Mouse (Mus musculus): ENCODE data around the gene Galnt15.

Galnt15 gene

DNA sequence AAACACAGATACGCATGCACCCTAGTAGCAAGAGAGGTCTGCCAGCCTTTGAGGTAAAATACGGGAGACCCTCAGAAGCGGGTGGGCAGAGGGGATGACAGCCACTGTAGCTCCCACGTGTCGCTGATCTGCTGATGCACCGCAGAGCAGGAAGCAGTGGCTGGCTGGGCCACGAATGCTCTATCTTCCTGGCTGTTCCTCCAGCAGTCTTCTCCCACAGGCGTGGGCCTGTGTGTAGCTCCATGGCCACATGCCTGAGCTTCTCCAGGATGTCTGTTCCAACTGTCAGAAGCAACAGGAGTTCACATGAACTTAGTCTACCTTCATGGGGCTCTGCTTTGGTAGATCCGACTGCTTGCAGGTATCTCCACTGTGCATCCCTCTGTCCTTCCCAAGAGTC is 6.8 kb upstream of the Galnt15 start:
- TF ChIP-seq GATA4 (IDR thresholded peaks at IDR 0.05; ENCODE audit: insufficient replicate concordance, low read length): no peak

- TF ChIP-seq GATA4 (IDR thresholded peaks at IDR 0.05; ENCODE audit: insufficient replicate concordance, low read length): no peak
Observed at GRCm38 (mm10) chr14:32022450-32022849, 6.3 kb upstream of the Galnt15 start.

GRCm38 (mm10) chr14:32023891-32024290 is 4.9 kb upstream of the Galnt15 start:
- no peak for TF ChIP-seq GATA4 (IDR thresholded peaks at IDR 0.05; ENCODE audit: insufficient replicate concordance, low read length)

DNA sequence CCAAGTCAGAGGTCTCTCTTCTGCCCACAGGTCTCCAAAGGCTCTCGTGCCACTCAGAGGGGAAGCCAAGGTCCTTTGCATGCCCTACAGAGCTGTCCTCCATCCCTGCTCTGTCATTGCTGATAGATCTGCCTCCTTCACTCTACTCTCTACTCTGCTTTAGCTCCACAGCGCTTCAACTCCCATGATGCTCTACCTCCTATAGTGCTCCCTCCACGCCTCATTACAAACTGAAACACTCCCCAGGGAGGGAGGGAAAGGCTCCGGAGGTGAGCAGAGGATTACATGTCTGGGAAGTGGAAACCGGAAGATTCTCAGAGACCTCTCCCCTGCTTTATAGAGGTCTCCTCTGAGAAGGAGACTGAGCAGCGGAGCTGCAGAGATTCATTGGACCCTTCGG is 1.6 kb upstream of the Galnt15 start:
- no peak for TF ChIP-seq GATA4 (IDR thresholded peaks at IDR 0.05; ENCODE audit: insufficient replicate concordance, low read length)

DNA sequence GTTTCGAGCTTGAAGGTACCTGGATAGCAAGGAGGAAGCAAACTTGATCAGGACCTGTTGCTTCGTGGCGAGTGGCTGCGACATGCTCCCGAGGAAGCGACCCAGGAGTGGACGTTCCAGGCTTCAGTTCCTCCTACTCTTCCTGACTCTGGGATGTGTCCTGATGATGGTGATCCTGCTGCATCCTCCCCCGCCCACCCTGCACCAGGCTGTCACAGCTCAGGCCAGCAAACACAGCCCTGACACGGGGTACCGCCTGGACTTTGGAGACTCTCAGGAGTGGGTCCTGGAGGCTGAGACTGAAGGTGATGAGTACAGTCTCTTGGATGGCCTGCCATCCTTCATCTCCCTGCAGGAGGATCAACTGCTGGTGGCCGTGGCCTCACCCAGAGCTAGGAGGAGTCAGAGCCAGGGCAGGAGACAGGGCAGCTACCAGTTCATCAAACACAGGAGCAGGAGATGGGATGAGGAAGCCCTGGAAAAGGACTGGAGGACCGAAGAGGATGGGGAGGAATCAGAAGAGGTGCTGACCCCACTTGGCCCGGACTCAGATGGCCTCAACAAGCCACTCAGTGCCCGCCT is 713 bp downstream of the Galnt15 start:
- no peak for TF ChIP-seq GATA4 (IDR thresholded peaks at IDR 0.05; ENCODE audit: insufficient replicate concordance, low read length)

DNA sequence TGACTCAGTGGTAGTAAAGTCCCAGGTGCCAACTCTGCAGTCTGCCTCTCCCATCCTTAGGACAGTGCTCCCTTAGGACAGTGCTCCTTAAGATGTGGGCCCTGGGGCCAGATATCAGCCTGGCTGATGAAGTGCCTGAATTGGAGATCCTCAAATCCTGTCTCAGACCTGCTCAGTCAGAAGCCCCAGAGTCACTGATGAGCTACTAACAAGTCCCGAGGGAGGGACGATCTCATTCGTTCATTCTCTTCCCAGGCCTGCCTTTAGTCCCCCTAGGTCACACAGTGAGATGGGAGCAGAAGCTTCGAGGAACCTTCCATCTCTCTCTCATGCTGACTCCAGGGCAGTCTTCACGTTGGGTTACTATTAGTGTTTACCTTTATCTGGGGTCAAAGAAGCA is 1.3 kb downstream of the Galnt15 start:
- no peak for TF ChIP-seq GATA4 (IDR thresholded peaks at IDR 0.05; ENCODE audit: insufficient replicate concordance, low read length)

DNA sequence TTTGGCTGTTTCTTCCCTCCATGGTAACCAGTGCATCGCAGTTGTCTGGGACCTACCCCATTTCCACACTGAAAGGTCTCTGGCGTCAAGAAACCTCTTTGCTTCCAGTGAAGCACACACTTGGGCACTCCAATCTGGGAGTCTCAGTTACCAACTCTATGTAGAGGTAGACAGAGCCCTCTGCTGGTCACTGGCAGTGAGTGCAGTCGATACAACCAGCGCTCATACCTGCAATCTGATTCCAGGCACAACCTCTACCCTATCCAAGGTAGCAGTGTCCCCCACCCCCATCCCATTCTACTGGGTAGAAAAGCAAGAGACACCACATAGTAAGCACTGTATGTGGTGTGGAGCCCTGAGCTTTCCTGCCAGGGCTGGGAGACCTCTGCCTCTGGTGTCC is 3.7 kb downstream of the Galnt15 start:
- TF ChIP-seq GATA4 (IDR thresholded peaks at IDR 0.05; ENCODE audit: insufficient replicate concordance, low read length): no peak

DNA sequence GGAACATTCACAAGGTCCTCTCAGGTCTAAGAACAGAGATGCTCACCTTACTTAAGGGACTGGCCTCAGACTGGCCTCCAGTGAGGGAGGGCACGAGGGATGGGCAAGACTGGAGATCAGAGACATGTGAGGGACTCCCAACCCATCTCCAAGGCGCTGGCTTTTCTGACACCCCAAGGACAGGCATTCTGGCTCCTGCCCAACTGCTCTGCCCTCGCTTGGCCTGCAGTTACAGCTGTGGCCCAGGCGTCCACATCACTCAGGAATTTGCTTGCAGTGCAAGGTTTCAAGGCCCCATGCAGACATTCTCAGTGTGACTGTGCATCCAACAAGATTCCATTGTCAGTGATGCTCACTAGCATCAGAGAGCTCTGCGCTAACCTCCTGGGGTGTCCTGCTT is 7.7 kb downstream of the Galnt15 start:
- no peak for TF ChIP-seq GATA4 (IDR thresholded peaks at IDR 0.05; ENCODE audit: insufficient replicate concordance, low read length)

DNA sequence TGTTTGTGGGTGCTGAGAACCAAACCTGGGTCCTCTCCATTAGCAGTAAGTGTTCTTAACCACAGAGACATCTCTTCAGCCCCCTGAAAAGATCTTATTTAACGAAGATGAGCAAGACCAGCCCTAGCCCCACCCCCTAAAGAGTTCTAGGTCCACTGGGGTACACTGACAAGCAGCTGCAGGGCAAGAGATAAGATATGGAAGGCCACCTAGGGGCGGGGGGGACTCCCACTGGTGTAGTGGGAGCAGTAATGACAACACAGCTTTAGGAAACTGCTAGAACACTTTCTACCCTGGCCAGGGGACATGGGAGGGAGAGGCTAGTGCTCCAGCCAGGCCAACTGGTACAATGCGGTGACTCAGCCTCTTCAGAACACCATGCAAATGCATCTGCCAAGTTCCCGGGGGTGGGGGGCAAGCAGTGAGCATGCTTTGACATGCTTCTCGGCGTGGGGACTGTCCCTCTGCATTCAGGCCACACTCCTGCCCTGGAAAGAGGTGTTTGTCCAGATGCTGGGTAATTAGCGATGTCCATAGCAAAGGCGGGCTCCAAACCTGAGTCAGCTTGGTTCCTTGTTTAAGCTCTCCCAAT is 9.0 kb downstream of the Galnt15 start:
- no peak for TF ChIP-seq GATA4 (IDR thresholded peaks at IDR 0.05; ENCODE audit: insufficient replicate concordance, low read length)

DNA sequence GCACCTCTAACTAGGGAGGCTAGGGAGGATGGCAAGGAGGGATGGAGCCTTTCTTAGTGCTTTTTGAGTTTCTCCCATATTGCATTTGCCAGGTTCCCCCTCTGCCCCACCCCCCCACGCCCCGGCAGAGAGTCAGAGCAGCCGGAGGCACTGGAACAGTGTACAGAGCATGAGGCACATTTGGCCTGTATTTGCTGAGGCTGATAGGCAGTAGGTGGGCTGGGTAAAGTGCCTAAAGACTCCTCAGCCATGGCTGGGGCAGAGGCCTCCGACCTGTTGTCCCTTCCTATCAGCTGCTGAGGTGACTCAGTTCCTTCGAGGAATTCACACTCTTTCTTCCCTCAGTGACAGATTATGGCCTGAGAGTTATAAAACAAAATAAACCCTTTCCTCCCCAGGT is 13.3 kb downstream of the Galnt15 start:
- TF ChIP-seq GATA4 (IDR thresholded peaks at IDR 0.05; ENCODE audit: insufficient replicate concordance, low read length): no peak

GRCm38 (mm10) chr14:32046357-32046756 is 17.6 kb downstream of the Galnt15 start:
- no peak for TF ChIP-seq GATA4 (IDR thresholded peaks at IDR 0.05; ENCODE audit: insufficient replicate concordance, low read length)

- no peak for TF ChIP-seq GATA4 (IDR thresholded peaks at IDR 0.05; ENCODE audit: insufficient replicate concordance, low read length)
Observed at GRCm38 (mm10) chr14:32050171-32050570, 21.4 kb downstream of the Galnt15 start.

GRCm38 (mm10) chr14:32053895-32054294 is 25.1 kb downstream of the Galnt15 start:
- no peak for TF ChIP-seq GATA4 (IDR thresholded peaks at IDR 0.05; ENCODE audit: insufficient replicate concordance, low read length)

- TF ChIP-seq GATA4 (IDR thresholded peaks at IDR 0.05; ENCODE audit: insufficient replicate concordance, low read length): no peak
Observed at GRCm38 (mm10) chr14:32054788-32055187, 26.0 kb downstream of the Galnt15 start.

GRCm38 (mm10) chr14:32055781-32056180 is 27.0 kb downstream of the Galnt15 start:
- TF ChIP-seq GATA4 (IDR thresholded peaks at IDR 0.05; ENCODE audit: insufficient replicate concordance, low read length): no peak

DNA sequence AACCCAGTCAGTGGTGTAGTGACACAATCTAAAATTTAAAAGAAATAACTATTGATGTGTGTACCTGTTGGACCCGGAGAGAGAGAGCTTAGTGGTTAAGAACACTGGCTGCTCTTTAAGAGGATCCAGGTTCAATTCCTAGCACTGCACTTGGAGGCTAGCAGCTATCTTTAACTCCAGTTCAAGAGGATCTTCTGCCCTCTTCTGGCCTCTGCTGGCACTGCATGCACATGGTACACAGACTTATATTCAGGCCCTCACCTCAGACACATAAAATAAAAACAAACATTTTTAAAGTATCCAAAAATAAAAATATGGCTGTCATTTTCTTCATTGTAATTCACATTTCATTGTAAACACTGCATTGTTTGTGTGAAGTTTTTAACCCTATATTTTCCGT is 27.9 kb downstream of the Galnt15 start:
- no peak for TF ChIP-seq GATA4 (IDR thresholded peaks at IDR 0.05; ENCODE audit: insufficient replicate concordance, low read length)

DNA sequence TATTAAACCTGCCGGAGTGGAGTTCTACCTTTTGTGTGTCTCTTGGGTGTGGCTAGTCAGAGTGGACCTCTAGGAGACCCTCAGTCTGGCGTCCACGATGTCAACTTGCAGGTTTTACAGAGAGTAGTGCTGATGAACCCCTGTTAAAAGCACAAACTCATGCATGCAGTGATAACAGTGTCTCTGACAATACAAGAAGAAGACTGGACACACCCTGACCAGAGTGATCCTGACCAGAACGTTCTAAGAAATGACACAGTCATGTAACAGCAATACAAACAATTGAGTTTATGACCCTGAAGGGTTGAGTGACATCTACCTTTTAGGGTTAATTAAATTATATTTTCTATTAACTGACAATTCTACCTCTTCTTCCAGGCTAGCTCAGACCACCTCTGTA is 28.9 kb downstream of the Galnt15 start:
- TF ChIP-seq GATA4 (IDR thresholded peaks at IDR 0.05; ENCODE audit: insufficient replicate concordance, low read length): no peak
